In genomic region chr15:98699190-98700105, GRCm38 (mm10) we compare ENCODE assay signal across 9 mouse cellular contexts. TPM values are rescaled to one million over a fixed set of nuclear protein-coding genes. Genes with fewer than 3 reads are reported as not detected.
DNase-seq lines count a peak whose midpoint lies in the region; ATAC-seq and TF ChIP-seq lines count a peak whose summit lies in the region.
"Had no signal": no experiment of that assay in that cellular context is flagged by ENCODE, and none has a peak within 500 bp of the region (broad histone marks: within the 10 kb centered on the region; RNA-seq: fewer than 3 reads in every experiment).

No protein-coding gene starts in this region.

- ATAC-seq in forebrain, embryonic 14.5 days = peak; percentile 96
- ATAC-seq in liver, postnatal 0 days = peak; percentile 82
- ATAC-seq in neural tube, embryonic 14.5 days (ENCODE audit: low read depth) = peak; percentile 91

- peak overlapping the region; percentile 29 for H3K4me3 ChIP-seq in forebrain, embryonic 14.5 days (ENCODE audit: low read depth, low read length)
- 0 out of 2 replicates have a peak overlapping the region, but pooled peaks have one; percentile 1 for H3K4me3 ChIP-seq in liver, postnatal 0 days (ENCODE audit: low read depth, low read length)
- peak overlapping the region; percentile 37 for H3K4me3 ChIP-seq in neural tube, embryonic 14.5 days (ENCODE audit: low read depth, low read length)
- H3K4me3 ChIP-seq in testis, adult 2 months (ENCODE audit: control insufficient read depth, low read depth, low read length) = peak overlapping the region; percentile 68
- H3K4me3 ChIP-seq: erythroblast, embryonic 14.5 days had no signal

- H3K36me3 ChIP-seq in forebrain, embryonic 14.5 days (ENCODE audit: control insufficient read depth, insufficient read depth, low read length) = no peaks in the 10 kb centered on the region
- no peaks in the 10 kb centered on the region for H3K36me3 ChIP-seq in liver, postnatal 0 days (replicated peaks; ENCODE audit: insufficient read depth, low read length)
- no peaks in the 10 kb centered on the region for H3K36me3 ChIP-seq in neural tube, embryonic 14.5 days (ENCODE audit: control insufficient read depth, insufficient read depth, low read length)
- no peaks in the 10 kb centered on the region for H3K36me3 ChIP-seq in testis, adult 2 months (ENCODE audit: control insufficient read depth, insufficient read depth, low read length)

- H3K4me1 ChIP-seq in forebrain, embryonic 14.5 days (ENCODE audit: control insufficient read depth, insufficient read depth, low read length) = no peaks in the 10 kb centered on the region
- 0 out of 2 replicates have a peak, but pooled peaks cover 4% of the 10 kb centered on the region for H3K4me1 ChIP-seq in liver, postnatal 0 days (ENCODE audit: insufficient read depth)
- H3K4me1 ChIP-seq in neural tube, embryonic 14.5 days (ENCODE audit: control insufficient read depth, insufficient read depth, low read length) = no peaks in the 10 kb centered on the region; the same call in 1 of the 2 replicates
- peaks cover 17% of the 10 kb centered on the region for H3K4me1 ChIP-seq in testis, adult 2 months (ENCODE audit: control insufficient read depth, insufficient read depth, low read length)

- TF ChIP-seq POLR2A in testis, adult 2 months (IDR thresholded peaks at IDR 0.05; ENCODE audit: control insufficient read depth, low read depth, low read length) = no peak

- TF ChIP-seq CTCF in liver, postnatal 0 days (IDR thresholded peaks at IDR 0.05; ENCODE audit: low read depth) = peak; percentile 94
- TF ChIP-seq CTCF in testis, adult 2 months (IDR thresholded peaks at IDR 0.05; ENCODE audit: control insufficient read depth, insufficient read depth, insufficient replicate concordance, low read depth, low read length) = peak; percentile 87

- intact Hi-C loops in heart, postnatal 14 days (cut with DNase I) = loop anchor here (1.0 to 10.0 kb wide), 2 partner anchors 35 to 85 kb away; partner anchors contain the start of gene Wnt1

- peaks cover 14% of the 10 kb centered on the region; the same call in 1 of the 2 replicates for H3K27me3 ChIP-seq in forebrain, embryonic 14.5 days (replicated peaks; ENCODE audit: control insufficient read depth, insufficient read depth, low read length)
- H3K27me3 ChIP-seq in liver, postnatal 0 days (ENCODE audit: insufficient read depth, low read length) = peaks cover 22% of the 10 kb centered on the region
- peaks cover 5% of the 10 kb centered on the region; the same call in 1 of the 2 replicates for H3K27me3 ChIP-seq in neural tube, embryonic 14.5 days (ENCODE audit: control insufficient read depth, insufficient read depth, low read length)
- no peaks in the 10 kb centered on the region for H3K27me3 ChIP-seq in testis, adult 2 months (ENCODE audit: control insufficient read depth, insufficient read depth, low read length)

- H3K27ac ChIP-seq in forebrain, embryonic 14.5 days (ENCODE audit: low read depth, low read length) = peak overlapping the region; percentile 70
- no peak overlapping the region for H3K27ac ChIP-seq in liver, postnatal 0 days (ENCODE audit: low read depth)
- H3K27ac ChIP-seq in neural tube, embryonic 14.5 days (ENCODE audit: low read depth, low read length) = peak overlapping the region; percentile 45
- no peak overlapping the region for H3K27ac ChIP-seq in testis, adult 2 months (ENCODE audit: control insufficient read depth, insufficient read depth, low read depth, low read length)

- H3K9me3 ChIP-seq in forebrain, embryonic 14.5 days (replicated peaks; ENCODE audit: control insufficient read depth, low read length) = no peaks in the 10 kb centered on the region
- no peaks in the 10 kb centered on the region for H3K9me3 ChIP-seq in liver, postnatal 0 days (ENCODE audit: low read length)
- no peaks in the 10 kb centered on the region for H3K9me3 ChIP-seq in neural tube, embryonic 14.5 days (ENCODE audit: control insufficient read depth, low read length)

- H3K4me2 ChIP-seq in forebrain, embryonic 14.5 days (ENCODE audit: low read length) = peak overlapping the region; percentile 57
- peak overlapping the region; percentile 41 for H3K4me2 ChIP-seq in liver, postnatal 0 days (ENCODE audit: low read depth, low read length)
- H3K4me2 ChIP-seq in neural tube, embryonic 14.5 days (ENCODE audit: low read depth, low read length) = peak overlapping the region; percentile 61

- DNase-seq in CD8-positive naive resting alpha-beta T cell, adult 2 months (ENCODE audit: low read depth in 2 of 2, low spot score in 2 of 2) = peak; percentile 77 to 83
- peak; percentile 63 for DNase-seq in c-Kit-positive CD71-positive TER-119-positive erythroid progenitor cells, embryonic 14.5 days (ENCODE audit: low spot score)
- peak; percentile 88 for DNase-seq in forebrain, embryonic 14.5 days (ENCODE audit: low spot score)
- peak; percentile 91 to 95 for DNase-seq in heart, postnatal 14 days
- peak; percentile 91 for DNase-seq in layer of hippocampus, adult 11-12 months (ENCODE audit: low spot score)
- peak; percentile 91 for DNase-seq in liver, postnatal 0 days

- H3K9ac ChIP-seq in forebrain, embryonic 14.5 days (ENCODE audit: low read length) = peak overlapping the region; percentile 52
- H3K9ac ChIP-seq in liver, postnatal 0 days (replicated peaks) = no peak overlapping the region
- H3K9ac ChIP-seq in neural tube, embryonic 14.5 days (replicated peaks; ENCODE audit: low read depth, low read length) = peak overlapping the region; percentile 29; the same call in 1 of the 2 replicates

- 4% methylated on average over 40 of the region's 40 CpGs for WGBS in forebrain, embryonic 14.5 days
- WGBS in liver, postnatal 0 days (ENCODE audit: insufficient replicate concordance) = 8% methylated on average over 40 of the region's 40 CpGs
- 5% methylated on average over 40 of the region's 40 CpGs for WGBS in neural tube, embryonic 14.5 days

- TF ChIP-seq EP300 in liver, postnatal 0 days (IDR thresholded peaks at IDR 0.05; ENCODE audit: low read depth) = no peak

RNA-seq across cellular contexts. Expression of gene Ccdc65, which starts 8.6 kb away (rescaled TPM):
- polyA plus RNA-seq in forebrain, embryonic 14.5 days (2014; fragmentation: Nextera tagmentation; extraction: Ambion mirVana) = 3.2 and 3.3 TPM in 2 replicates
- total RNA-seq in heart, postnatal 14 days (2021) = under 1 TPM; 0.29 to 0.72 TPM
- not detected in 2 replicates for polyA plus RNA-seq in liver, postnatal 0 days (2015; fragmentation: Nextera tagmentation; extraction: Ambion mirVana)
- 5.2 and 6.0 TPM in 2 replicates for polyA plus RNA-seq in neural tube, embryonic 14.5 days (2014; fragmentation: Nextera tagmentation; extraction: Ambion mirVana)
- polyA plus RNA-seq in testis, adult 2 months (2012; rRNA removed) = 158 and 181 TPM in 2 replicates
- polyA plus RNA-seq: erythroblast, embryonic 14.5 days had no signal

RNA-seq across cellular contexts. Expression of gene Rnd1, which starts 22.2 kb away (rescaled TPM):
- polyA plus RNA-seq in forebrain, embryonic 14.5 days (2014; fragmentation: Nextera tagmentation; extraction: Ambion mirVana) = 6.3 and 6.8 TPM in 2 replicates
- 1 to 10 TPM in 1 of 2 experiments, under 1 TPM in 1; 0.69 to 1.0 TPM for total RNA-seq in heart, postnatal 14 days (2021)
- 0.94 and 1.2 TPM in 2 replicates for polyA plus RNA-seq in liver, postnatal 0 days (2015; fragmentation: Nextera tagmentation; extraction: Ambion mirVana)
- 4.7 and 7.3 TPM in 2 replicates for polyA plus RNA-seq in neural tube, embryonic 14.5 days (2014; fragmentation: Nextera tagmentation; extraction: Ambion mirVana)
- polyA plus RNA-seq in testis, adult 2 months (2012; rRNA removed) = 0.32 and 0.46 TPM in 2 replicates
- polyA plus RNA-seq: erythroblast, embryonic 14.5 days had no signal

RNA-seq across cellular contexts. Expression of gene Fkbp11, which starts 28.6 kb away (rescaled TPM):
- 2.6 and 3.8 TPM in 2 replicates for polyA plus RNA-seq in forebrain, embryonic 14.5 days (2014; fragmentation: Nextera tagmentation; extraction: Ambion mirVana)
- 1 to 10 TPM; 4.6 to 5.0 TPM for total RNA-seq in heart, postnatal 14 days (2021)
- 58.5 and 62.4 TPM in 2 replicates for polyA plus RNA-seq in liver, postnatal 0 days (2015; fragmentation: Nextera tagmentation; extraction: Ambion mirVana)
- polyA plus RNA-seq in neural tube, embryonic 14.5 days (2014; fragmentation: Nextera tagmentation; extraction: Ambion mirVana) = 3.6 and 7.1 TPM in 2 replicates
- polyA plus RNA-seq in testis, adult 2 months (2012; rRNA removed) = 1.0 and 1.4 TPM in 2 replicates

RNA-seq across cellular contexts. Expression of gene Ddx23, which starts 36.8 kb away (rescaled TPM):
- 18.2 and 24.3 TPM in 2 replicates for polyA plus RNA-seq in forebrain, embryonic 14.5 days (2014; fragmentation: Nextera tagmentation; extraction: Ambion mirVana)
- 10 to 100 TPM; 51.0 to 53.9 TPM for total RNA-seq in heart, postnatal 14 days (2021)
- 4.7 and 9.2 TPM in 2 replicates for polyA plus RNA-seq in liver, postnatal 0 days (2015; fragmentation: Nextera tagmentation; extraction: Ambion mirVana)
- polyA plus RNA-seq in neural tube, embryonic 14.5 days (2014; fragmentation: Nextera tagmentation; extraction: Ambion mirVana) = 17.9 and 24.9 TPM in 2 replicates
- polyA plus RNA-seq in testis, adult 2 months (2012; rRNA removed) = 15.1 and 16.9 TPM in 2 replicates

Comparison
In these comparisons a context has a peak if more than half of its experiments do, and no peak if none do; other contexts are left out.
1. H3K27ac ChIP-seq: peak in forebrain, embryonic 14.5 days (single experiment) and neural tube, embryonic 14.5 days (single experiment); none in liver, postnatal 0 days (single experiment) and testis, adult 2 months (single experiment).
2. H3K4me3 ChIP-seq: peak in every context shown above with its lines; median percentile 68 in testis, adult 2 months; 37 in neural tube, embryonic 14.5 days; 29 in forebrain, embryonic 14.5 days; 1 in liver, postnatal 0 days.
3. RNA of gene Ccdc65, which starts 8.6 kb away (polyA plus RNA-seq): 158 to 181 TPM in testis, adult 2 months; 5.2 to 6.0 TPM in neural tube, embryonic 14.5 days, 3.2 to 3.3 TPM in forebrain, embryonic 14.5 days and not detected in liver, postnatal 0 days; every median in the first group is over 10 times any median in the second.
4. Peak in every context shown above with its lines, with median percentiles within 50 percentile points of each other: DNase-seq, ATAC-seq and H3K4me2 ChIP-seq.